Mouse (Mus musculus) adrenal gland, adult 8-10 months (tissue): Measurements from ENCODE around the gene Smim24. TPM values are rescaled to one million over a fixed set of nuclear protein-coding genes. Genes with fewer than 3 reads are reported as not detected.

Source experiments
- DNase-seq: peaks from one replicate; pipeline ENCODE4 v3.0.0; 2022
- total RNA-seq, 4 experiments: library from RNA; stranded (reverse); gene quantifications; 2 replicates each; pipeline ENCODE4 v1.2.4; 2022

Smim24 gene
- 1 to 10 TPM in 2 of 4 experiments, under 1 TPM in 2; 0.78 to 2.0 (median 0.96) TPM for total RNA-seq

- no peak for DNase-seq
Measured at GRCm38 (mm10) chr10:81392781-81393185, at the start of gene Smim24. TSS of gene Smim24 (plus strand) at chr10:81393051.

- no peak for DNase-seq
Measured at GRCm38 (mm10) chr10:81344421-81345161, 48.3 kb upstream of the Smim24 start.

- DNase-seq: no peak
Measured at GRCm38 (mm10) chr10:81345162-81345534, 47.7 kb upstream of the Smim24 start.

GRCm38 (mm10) chr10:81346453-81347067, 46.3 kb upstream of the Smim24 start:
- peak; percentile 80 for DNase-seq

- no peak for DNase-seq
Measured at GRCm38 (mm10) chr10:81349146-81349545, 43.7 kb upstream of the Smim24 start.

GRCm38 (mm10) chr10:81349961-81350350, 42.9 kb upstream of the Smim24 start:
- DNase-seq: no peak

GRCm38 (mm10) chr10:81350351-81351063, 42.3 kb upstream of the Smim24 start, which contains the start of gene Hmg20b:
TSS of gene Hmg20b (minus strand) at chr10:81350480.
- peak; percentile 99 for DNase-seq

- no peak for DNase-seq
Measured at GRCm38 (mm10) chr10:81351678-81352291, 41.1 kb upstream of the Smim24 start.

GRCm38 (mm10) chr10:81354738-81355477, 37.9 kb upstream of the Smim24 start:
- DNase-seq: no peak

- DNase-seq: no peak
Measured at GRCm38 (mm10) chr10:81355533-81355932, 37.3 kb upstream of the Smim24 start.

GRCm38 (mm10) chr10:81356352-81356990, 36.4 kb upstream of the Smim24 start:
- no peak for DNase-seq

GRCm38 (mm10) chr10:81356991-81357844, 35.6 kb upstream of the Smim24 start, which contains the start of gene Mfsd12:
TSS of gene Mfsd12 (plus strand) at chr10:81357491.
- DNase-seq: peak; percentile 85

GRCm38 (mm10) chr10:81358209-81358608, 34.6 kb upstream of the Smim24 start:
- DNase-seq: no peak

- DNase-seq: no peak
Measured at GRCm38 (mm10) chr10:81358841-81359240, 34.0 kb upstream of the Smim24 start.

GRCm38 (mm10) chr10:81360721-81361120, 32.1 kb upstream of the Smim24 start:
- DNase-seq: no peak

- DNase-seq: no peak
Measured at GRCm38 (mm10) chr10:81362336-81362949, 30.4 kb upstream of the Smim24 start.

- no peak for DNase-seq
Measured at GRCm38 (mm10) chr10:81363436-81364346, 29.2 kb upstream of the Smim24 start.

- no peak for DNase-seq
Measured at GRCm38 (mm10) chr10:81364666-81365065, 28.2 kb upstream of the Smim24 start.

GRCm38 (mm10) chr10:81365073-81365472, 27.8 kb upstream of the Smim24 start:
- DNase-seq: no peak
